Mouse (Mus musculus) retina, postnatal 1 day (tissue): ENCODE measurements around the gene Asb18.

Experiments used
- DNase-seq: peaks from one replicate; pipeline ENCODE4 v3.0.0-alpha.2; 2012

The Asb18 gene

GRCm38 (mm10) chr1:90014446-90014845 is at the start of gene Asb18:
Gene Asb18 (minus strand): TSS chr1:90014666.
- no peak for DNase-seq

GRCm38 (mm10) chr1:90060599-90060998 is 46.1 kb upstream of the Asb18 start:
- peak; percentile 84 for DNase-seq

GRCm38 (mm10) chr1:90060054-90060453 is 45.6 kb upstream of the Asb18 start:
- DNase-seq: no peak

DNA sequence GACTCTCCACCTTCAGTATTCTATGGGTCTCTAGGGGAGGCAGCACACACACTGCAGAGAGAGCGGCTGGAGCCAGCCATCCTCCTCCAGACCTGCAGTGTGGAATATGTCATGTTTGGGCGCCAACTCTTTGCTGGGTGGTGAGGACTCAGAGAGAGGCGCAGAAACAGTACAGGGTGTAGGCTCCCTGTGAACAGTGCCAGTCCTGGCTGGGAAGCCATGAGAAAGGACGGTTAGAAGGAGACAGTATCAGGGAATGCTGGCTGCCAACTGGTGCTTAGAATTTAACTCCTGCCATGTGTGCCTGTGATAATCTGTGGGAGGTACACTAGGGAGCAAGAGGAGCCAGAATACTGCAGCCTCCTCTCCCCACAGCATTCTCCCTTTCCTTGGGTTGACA is 40.5 kb upstream of the Asb18 start:
- no peak for DNase-seq

- DNase-seq: peak; percentile 75
Observed at GRCm38 (mm10) chr1:90051347-90051746, 36.9 kb upstream of the Asb18 start.

GRCm38 (mm10) chr1:90050046-90050739 is 35.7 kb upstream of the Asb18 start:
- peak; percentile 24 for DNase-seq

DNA sequence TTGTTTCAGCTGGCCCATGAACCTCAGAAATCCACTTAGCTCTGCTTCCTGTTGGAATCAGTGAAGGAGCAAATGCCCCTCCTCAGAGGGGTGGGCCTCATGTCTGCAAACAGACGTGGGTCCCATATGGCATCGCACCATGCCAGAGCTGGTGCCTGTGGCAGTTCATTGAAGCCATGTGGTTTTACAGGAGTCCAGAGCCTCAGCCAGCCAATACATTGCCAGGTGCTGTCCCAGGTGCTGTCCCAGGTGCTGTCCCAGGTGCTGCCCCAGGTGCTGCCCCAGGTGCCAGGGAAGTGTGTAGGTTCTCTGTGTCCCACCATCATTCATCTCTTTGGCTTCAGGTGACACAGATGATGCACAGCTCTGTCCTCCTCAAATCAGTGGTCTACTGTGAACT is 13.8 kb upstream of the Asb18 start:
- DNase-seq: no peak

GRCm38 (mm10) chr1:90026945-90027344 is 12.5 kb upstream of the Asb18 start:
- peak; percentile 33 for DNase-seq

DNA sequence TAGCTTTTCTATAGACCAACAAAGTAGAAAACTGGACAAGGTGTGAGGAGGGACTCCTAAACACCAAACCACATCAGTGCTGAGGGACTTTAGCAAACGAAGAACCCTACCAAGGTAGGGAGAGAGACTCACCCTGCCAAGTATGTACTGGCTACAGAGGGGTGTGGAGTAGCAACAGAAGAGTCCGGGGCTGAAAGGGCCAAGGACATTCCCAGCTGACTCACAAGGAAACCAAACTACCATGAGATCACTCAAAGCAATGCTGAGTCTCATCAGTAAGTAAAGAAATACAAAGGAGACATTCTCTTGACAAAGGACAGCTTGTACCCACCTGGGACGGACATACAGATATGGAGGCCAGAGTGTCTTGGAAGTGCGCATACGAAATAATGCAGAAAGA is 5.9 kb upstream of the Asb18 start:
- DNase-seq: no peak

GRCm38 (mm10) chr1:90018071-90018470 is 3.6 kb upstream of the Asb18 start:
- DNase-seq: no peak

GRCm38 (mm10) chr1:90013273-90013672 is 1.2 kb downstream of the Asb18 start:
- no peak for DNase-seq

DNA sequence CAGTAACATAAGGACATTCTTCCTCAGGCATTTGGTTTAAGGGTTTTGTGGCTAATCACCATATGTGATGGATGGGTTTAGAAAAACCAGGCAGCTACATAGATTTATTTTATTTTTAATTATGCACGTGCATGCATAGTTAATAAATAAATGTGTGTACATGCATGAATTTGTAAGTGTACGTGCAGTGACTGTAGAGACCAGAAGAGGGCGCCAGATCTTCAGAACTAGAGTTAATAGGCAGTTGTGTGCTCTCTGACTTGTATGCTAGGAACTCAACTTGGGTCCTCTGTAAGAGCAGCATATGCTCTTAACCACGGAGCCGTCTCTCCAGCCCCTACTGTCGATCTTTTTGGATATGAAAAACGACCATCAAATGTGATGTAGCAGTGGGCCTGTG is 1.6 kb downstream of the Asb18 start:
- DNase-seq: no peak

DNA sequence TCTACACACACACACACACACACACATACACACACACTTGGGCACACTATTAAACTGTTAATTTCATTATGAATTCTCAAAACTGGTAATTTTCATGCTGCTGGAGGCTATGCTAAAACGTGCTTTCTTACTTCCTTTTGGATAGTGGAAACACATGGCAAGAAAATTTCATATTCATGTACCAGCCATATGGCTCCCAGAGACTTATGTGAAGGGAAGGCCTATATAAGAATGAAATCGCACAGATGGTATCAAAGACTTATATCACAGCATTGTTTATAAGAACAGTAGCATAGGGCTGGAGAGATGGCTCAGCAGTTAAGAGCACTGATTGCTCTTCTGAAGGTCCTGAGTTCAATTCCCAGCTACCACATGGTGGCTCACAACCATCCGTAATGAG is 2.3 kb downstream of the Asb18 start:
- no peak for DNase-seq

GRCm38 (mm10) chr1:90010077-90010476 is 4.4 kb downstream of the Asb18 start:
- DNase-seq: no peak

DNA sequence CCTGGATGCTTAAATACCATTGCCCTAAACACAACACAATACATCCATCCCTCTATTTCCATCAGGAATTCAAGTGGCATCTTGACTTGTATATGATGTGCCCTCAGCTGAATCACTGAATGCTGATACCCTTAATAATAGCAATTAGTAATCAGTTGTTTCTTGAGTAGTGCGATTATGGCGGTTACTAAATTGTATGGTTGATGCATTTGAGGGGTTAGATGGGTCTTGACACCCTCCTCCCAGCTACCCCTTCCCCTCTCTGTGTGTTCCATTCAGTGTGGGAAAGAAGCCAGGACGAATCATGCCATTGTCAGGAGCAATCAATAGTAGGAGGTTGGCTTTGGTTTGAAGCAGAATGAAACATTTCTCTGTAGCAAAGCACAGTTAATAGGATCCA is 5.3 kb downstream of the Asb18 start:
- no peak for DNase-seq

DNA sequence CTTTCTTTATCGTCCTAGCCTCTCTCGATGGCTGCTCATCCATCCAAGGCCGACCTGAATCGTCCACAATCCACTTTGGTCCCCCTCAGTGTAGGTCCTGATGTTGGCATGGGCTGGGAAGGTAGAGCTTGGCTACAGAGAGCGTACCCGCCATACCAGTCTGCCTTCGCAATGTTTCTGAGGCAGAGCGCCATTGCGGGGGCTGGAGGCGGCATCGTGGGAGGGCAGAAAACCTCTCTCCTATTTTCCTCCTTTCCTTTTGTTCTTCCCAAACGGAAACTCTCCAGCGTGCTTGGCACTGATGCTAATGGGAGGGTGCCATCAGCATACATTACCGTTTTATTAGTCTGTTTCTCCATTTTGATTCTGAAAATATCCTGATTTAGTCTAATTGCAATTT is 7.8 kb downstream of the Asb18 start:
- no peak for DNase-seq

DNA sequence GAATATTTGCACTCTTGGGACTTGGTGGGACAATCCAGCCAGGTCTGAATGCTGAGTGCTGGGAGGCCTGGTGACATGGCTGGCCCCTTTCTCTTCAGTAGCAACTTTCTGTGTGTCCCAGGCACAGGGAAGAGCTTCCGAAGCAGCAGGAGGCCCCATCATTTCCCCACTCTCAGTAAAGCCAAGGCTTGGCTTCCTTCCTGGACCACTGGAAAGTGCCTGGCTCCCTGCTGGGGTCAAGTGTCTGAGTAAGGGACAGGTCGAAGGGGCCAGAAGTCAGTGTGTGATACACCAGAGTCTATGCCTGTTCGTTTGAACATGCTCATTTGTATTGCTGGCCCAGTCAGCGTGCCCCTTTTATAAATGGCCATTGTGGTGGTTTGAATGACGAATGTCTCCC is 13.5 kb downstream of the Asb18 start:
- DNase-seq: no peak

DNA sequence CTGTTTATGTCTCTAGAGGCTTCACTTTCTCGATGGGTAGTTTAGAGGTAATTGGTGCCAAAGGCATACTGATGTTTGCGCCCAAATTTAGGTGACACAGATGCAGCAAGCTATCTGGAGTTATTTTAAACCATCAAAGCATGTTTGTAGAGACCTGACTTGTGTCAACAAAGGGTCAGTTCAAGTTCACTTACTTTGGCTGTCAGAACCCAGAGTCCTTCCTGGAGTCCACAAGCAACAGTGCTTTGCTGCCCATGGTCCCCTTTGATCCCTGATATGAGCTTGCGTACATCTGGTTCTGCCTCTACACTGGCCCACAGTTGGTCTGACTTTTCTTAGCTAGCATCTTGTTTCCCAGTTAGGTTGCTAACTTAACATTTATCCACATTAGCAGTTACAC is 14.6 kb downstream of the Asb18 start:
- DNase-seq: no peak

- no peak for DNase-seq
Observed at GRCm38 (mm10) chr1:89998696-89999095, 15.8 kb downstream of the Asb18 start.

DNA sequence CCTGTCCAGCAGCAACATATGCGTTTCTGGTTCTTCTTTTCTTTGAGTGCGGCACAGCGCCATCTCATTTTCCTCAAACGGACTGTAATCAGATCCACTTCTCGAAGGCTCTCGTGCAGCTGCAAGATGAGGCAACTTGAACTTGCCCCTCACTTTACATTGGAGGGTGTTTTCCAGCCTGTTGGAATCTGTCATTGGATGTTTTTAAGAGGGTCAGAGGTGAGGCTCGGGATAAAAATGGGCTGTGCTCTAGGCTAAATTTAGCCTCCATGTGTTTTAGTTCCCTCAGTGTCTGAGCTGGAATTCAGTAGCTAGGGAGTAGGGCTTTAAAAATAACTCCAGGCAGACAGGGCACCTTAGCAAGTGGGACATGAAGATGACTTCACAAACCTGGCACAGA is 16.4 kb downstream of the Asb18 start:
- no peak for DNase-seq

- peak; percentile 54 for DNase-seq
Observed at GRCm38 (mm10) chr1:89992256-89992655, 22.2 kb downstream of the Asb18 start.

DNA sequence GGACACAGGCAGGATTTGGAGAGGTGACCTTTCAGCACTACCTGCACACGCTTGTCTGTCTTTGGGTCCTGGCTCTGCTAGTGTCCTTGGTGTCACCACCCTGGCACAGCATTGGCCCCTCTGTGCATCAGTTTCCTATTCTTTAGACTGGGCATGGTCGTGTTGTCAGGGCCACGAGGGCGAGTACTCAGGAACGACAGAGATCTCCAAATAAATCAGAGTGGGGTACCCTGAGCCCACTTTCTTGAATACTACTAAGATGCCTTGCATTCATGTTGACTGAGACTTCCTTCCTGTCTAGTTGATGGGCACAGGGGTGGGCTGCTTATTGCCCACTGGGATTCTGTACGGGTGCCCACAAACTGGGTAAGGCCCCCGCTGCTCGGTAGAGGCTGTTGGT is 37.2 kb downstream of the Asb18 start:
- no peak for DNase-seq

DNA sequence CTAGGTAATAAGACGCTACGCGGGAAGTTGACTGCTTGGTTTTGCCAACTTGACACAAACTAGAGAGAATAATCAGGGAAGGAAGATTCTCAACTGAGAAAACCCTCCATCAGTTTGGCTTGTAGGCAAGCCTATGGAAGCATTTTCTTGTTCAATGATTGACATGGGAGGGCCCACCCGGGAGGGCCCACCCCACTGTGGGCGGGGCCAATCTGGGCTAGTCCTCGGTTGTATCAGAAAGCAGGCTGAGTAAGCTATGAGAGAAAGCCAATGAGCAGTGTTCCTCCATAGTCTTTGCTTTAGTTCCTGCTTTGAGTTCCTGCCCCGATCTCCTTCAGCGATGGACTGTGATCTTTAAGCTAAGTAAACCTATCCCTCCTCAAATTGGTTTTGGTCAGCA is 38.1 kb downstream of the Asb18 start:
- DNase-seq: no peak

GRCm38 (mm10) chr1:89974541-89974940 is 39.9 kb downstream of the Asb18 start:
- DNase-seq: no peak

DNA sequence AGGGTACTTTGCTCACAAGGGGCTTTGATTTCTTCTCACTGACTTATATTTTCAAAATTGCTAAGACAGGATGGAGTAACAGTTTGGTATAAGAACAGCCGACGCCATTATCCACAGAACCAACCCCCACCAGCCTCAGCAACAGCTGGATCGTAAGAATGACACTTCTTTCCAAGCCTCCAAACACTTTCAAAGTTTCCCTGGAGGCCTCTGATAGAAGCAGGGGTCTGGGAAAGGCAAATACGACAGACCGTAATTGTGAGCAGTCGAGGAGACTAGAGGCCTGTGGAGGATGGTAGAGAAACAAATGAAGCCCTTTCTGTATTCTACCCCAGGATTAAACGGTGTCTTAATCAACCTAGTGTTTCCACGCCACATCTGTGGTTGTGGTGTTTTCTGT is 42.6 kb downstream of the Asb18 start:
- no peak for DNase-seq

DNA sequence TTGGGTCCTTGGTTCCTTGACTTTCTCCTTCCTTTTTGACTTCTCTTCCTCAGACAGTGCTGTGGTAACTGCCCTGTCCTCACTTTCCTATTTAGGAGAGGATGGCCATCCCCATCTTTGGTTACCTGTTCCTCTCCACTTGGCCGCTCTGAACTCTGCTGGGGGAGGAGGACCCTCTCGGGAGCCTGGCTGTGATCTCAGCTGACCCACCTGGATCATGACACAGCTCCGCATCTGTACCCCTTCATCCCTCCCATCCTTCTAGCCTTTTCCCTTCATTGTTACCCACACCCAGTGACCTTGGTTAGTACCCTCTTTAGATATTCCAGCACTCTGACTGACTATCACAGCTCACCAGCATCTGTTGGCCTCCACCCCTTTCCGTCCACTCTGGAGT is 44.8 kb downstream of the Asb18 start:
- no peak for DNase-seq
